Mouse (Mus musculus): ENCODE data around the gene Srp72.
"Not testable (repeated sequence)": the region's sequence is repeated elsewhere in the genome, so short reads cannot be mapped to it uniquely, and the experiment has no call there.

Srp72 gene

DNA sequence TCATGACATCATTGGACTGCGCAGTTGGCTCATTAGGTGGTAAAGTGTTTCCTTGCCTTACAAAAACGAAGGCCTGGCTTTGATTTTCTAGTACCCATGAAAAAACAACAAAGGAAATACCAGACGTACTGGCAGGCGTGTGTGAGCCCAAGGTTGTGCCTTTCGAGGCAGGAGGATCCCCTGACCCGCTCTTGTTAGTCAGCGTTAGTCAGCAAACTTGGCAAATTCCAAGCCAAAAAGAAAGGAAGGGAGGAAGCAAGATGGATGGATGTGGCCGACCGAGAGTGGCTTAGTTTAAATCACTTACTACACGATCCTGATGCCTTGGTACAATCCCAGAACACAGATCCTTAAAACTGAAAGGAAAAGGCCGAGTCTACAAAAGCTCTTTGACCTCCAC lies 11.9 kb upstream of the Srp72 start:
- CTCF ChIA-PET, result interaction anchor here (0.6 kb wide), 1 partner anchor 14 kb away, joined by 3 read pairs; no protein-coding TSS in a partner anchor

DNA sequence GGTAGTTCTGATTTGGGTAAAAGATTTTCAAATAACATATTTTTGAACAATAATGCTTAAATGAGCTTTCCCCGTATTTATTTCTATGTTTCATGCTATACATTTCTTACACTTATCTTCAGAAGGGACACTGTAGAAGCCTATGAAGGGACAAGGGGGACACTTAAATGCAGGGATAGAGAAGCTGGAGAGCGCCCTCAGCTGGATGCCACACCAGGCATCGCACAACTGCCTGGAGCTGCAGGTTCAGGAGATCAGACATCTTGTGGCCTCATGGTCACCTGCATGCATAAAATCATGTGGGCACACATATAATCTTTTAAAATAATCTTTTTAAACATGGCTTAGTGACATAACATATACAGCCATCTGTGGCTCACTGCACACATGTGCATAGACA lies 9.8 kb upstream of the Srp72 start:
- CTCF ChIA-PET, result interaction anchor here (0.7 kb wide), 1 partner anchor 216 kb away, joined by 8 read pairs; no protein-coding TSS in a partner anchor

DNA sequence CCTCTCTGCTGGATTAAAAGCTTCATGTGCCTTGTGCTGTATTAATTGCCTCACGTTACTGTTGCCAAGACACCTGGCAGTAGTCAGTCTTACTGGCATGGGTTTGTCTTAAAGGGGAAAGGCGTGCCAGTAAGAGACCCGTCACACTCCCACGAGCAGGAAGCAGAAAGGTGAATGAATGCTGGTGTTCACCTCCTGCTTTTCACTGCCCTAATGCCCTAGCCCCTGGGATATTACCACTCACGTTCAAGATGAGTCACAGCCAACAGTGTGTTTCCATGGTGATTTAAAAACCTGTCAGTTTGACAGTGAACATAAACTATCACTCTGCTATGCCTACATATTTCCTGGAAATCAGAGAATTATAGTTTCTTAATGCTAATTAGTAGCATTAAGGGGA lies 5.2 kb upstream of the Srp72 start:
- CTCF ChIA-PET, result no interaction called here

DNA sequence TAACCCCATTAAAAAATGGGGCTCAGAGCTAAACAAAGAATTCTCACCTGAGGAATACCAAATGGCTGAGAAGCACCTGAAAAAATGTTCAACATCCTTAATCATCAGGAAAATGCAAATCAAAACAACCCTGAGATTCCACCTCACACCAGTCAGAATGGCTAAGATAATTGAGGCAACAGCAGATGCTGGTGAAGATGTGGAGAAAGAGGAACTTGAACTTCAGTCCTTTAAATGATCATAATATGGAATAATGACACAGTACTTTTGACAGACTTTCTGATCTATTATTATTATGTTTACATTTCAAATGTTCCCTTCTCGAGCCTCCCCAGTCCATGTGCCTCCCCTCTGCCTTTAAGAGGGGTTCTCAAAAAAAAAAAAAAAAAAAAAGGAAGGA lies 3.4 kb upstream of the Srp72 start:
- CTCF ChIA-PET, result not testable (repeated sequence)

DNA sequence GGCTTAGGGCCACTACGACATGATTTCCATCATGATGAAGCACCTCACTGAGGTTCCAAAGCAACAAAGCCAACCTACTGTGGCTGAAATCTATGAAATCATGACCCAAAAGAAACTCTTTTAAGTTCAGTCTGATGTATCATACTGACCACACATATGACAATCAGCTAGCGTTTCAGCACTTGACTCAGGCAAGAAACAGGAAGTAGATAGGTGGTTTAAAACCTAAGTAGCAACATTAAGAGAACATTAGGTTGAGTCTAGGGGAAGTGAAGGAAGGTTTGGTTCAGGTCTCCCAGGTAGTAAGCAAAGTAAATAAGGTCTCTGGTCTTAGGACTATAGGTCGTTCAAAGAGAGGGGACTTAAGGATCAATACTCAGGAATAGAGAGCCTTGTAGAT lies 995 bp upstream of the Srp72 start:
- CTCF ChIA-PET, result interaction anchor here (0.9 kb wide), 1 partner anchor 19 kb away, joined by 3 read pairs; no protein-coding TSS in a partner anchor

DNA sequence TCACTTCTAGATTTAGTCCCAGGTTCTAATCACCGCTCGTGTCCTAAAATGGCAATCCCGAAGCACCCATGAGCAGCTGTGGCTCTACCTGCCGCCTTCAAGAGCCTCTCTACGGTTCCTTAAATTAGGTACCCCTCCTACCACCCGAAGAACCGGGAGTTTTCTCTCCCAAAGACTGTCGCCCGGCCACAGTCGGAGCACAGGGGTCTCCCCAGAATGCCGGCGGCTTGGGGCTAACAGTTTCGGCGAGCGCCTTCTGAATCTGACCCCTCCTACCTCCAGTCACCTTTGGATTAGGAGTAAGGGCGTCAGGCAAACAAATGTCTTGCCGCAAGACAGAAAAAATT lies 303 bp upstream of the Srp72 start:
- CTCF ChIA-PET, result no interaction called here

DNA sequence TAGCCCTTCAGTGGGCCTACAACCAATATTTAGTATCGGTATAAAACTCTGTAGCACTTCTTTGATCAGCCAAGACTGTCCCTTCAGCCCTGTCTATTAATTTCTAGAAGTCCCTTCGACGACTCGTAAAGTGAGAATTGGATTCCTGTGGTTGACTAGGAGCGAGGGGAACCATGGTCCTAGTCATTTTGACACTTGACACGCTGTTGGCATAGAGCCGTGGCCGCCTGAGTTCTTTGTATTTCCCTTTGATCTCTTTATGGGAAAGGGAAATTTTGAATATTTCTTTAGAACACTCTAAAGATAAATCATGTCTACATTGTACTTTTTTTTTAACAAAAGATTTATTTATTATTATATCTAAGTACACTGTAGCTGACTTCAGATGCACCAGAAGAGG lies 1.3 kb downstream of the Srp72 start:
- CTCF ChIA-PET, result no interaction called here

DNA sequence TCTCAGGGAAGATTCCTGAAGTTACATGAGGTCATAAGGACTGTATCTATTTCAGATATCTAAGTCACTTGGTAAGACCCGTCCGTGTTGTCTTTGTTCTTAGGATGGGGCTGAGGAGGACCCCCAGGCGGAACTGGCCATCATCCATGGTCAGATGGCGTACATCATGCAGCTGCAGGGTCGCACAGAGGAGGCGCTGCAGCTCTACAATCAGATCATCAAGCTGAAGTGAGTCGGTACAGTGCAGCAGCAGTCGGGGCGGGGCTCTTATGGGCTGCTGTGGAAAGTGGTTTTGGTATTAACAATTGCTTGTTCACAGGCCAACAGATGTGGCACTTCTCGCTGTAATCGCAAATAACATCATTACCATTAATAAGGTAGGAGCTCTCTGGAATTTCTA lies 9.5 kb downstream of the Srp72 start:
- CTCF ChIA-PET, result no interaction called here

DNA sequence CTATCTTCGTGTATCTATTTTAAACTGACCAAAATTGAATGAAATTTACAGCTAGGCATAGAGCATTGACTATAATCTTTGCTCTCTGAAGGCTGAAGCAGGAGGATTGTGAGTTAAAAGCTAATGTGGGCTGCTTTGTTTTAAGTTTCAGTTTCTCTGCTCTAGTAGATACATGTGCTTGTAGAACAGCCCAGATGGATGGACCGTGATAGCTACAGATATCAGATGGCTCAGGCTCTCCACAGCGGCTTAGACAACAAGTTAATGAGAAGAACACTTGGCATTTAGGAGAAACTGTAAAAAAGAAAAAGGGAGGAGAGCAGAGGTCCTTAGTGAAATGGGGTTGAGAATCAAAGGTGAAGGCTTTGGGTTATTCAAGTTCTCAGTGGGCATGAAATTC lies 16.3 kb downstream of the Srp72 start:
- CTCF ChIA-PET, result no interaction called here

DNA sequence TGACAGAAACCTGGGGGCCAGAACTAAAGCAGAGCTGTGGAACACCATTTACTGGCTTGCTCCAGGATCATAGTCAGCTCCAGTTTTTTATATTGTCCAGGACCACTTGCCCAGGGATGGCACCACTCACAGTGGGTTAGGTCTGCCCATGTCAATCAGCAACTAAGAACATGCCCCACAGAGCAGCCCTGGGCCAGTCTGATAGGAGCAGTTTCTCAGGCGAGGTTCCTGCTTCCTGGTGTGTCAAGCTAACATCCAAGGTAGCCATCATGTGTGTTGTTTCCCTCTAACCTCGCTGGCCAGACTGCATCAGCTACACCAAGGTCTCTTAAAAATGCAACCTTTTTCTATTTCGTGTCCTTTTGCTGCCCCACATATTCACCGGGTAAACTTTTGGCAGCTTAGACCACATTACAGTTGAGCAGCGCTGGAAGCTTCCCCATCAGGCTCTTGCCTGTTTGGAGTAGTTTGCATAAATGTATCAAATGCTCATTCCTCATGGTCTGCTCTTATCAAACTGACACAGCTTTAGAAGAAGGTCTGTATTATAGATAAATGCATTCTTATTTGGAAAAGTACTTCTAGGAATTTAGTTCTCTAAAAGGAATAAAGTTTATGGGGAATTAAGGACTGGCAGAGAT lies 18.8 kb downstream of the Srp72 start:
- CTCF ChIA-PET, result interaction anchor here (1.0 kb wide), 1 partner anchor 66 kb away, joined by 3 read pairs; no protein-coding TSS in a partner anchor

DNA sequence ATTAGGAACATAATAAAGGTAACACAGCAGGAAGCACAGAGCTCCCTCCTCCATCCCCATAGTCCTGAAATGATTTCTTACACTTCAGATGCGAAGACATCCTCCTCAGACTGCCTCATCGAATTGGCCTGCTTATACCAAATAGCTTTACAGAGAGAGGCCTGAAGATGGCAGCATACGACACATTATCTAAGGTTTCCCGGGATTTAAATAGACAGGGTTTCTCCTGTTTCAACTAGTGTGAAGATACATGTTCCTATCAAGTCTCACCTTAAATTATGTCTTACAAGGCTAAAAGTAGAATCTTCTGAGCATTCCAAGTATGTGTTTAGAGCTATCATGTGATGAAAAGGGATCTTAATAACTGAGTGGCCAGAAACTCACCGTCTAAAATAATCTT lies 23.9 kb downstream of the Srp72 start:
- CTCF ChIA-PET, result no interaction called here

DNA sequence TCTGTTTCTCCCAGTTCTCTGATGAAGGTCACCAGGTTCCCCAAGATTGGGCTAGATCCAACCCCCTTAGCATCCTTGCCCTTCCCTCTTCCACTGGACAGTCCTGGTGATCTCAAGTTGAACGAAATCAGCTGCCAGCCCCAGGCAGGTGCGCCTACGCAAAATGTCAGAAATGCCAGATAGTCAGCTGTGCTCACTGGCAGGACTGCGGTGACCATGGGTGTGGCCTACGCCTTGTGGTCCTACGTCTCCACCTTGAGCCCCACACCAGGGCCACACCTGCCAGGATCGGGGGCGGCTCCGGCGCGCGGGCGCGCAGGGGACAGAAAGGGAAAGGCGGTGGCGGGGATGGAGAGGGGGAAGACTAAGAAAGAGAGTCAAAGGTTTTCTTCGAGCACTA lies 26.7 kb downstream of the Srp72 start:
- CTCF ChIA-PET, result no interaction called here

DNA sequence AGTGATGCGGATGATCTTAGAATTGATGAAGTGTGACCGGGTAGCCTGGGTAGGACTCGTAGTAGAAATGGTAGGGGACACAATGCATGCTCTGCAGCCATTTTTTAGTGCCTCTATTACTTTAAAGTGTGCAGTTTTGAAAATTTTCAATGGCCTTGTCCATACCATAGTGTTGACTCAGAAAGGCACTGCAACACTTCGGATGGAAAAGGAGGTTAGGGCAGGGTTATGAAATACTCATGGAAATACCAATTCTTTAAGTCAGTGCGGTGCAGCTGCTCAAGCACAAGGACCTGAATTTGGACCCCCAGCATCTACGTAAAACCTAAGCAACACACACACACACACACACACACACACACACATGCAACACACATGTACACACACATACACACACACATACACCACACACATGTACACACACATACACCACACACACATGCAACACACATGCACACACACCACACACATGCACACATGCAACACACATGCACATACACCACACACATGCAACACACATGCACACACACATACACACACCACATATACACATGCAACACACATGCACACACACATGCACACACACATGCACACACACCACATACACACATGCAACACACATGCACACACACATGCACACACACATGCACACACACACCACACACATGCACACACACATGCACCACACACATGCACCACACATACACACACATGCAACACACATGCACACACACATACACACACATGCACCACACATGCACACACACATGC lies 29.8 kb downstream of the Srp72 start, which contains the start of gene Arl9:
Arl9 (plus strand) TSS at position 5 of the 771 bp plus-strand sequence.
- CTCF ChIA-PET, result no interaction called here

DNA sequence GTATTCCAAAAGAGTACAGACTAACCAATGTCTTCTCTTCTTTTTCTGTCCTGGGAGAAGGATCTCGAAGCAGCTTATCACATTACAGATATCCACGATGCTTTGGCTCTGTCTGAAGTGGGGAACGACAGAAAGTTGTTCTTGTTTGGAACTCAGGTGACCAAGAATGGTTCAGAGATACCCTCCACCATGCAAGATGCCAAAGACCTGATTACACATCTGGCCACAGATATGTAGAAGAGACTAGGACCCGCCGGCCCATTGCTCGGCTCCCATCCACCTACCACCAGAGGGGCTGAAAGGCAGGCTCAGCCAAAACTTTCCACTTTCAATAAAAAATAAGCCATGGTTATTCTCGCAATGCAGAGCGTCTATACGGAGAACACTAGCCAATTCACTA lies 35.9 kb downstream of the Srp72 start:
- CTCF ChIA-PET, result no interaction called here

DNA sequence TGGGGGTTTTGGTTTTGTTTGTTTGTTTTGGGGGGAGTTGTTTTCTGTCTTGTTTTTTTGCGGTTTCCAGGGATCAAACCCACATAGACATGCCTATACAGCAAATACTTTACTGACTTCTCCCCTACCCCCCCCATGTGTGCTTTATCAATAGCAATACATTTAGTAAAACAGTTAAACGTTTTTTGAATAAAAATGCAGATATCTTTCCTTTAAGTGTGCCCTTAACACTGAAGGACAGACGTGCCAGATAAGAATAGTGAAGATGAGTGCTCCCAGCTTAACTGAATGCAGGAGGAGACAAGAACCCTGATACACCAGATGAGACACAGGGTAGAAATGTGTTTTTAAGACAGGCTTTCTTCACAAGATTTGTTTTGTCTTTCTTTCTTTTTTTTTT lies 36.6 kb downstream of the Srp72 start:
- CTCF ChIA-PET, result no interaction called here

DNA sequence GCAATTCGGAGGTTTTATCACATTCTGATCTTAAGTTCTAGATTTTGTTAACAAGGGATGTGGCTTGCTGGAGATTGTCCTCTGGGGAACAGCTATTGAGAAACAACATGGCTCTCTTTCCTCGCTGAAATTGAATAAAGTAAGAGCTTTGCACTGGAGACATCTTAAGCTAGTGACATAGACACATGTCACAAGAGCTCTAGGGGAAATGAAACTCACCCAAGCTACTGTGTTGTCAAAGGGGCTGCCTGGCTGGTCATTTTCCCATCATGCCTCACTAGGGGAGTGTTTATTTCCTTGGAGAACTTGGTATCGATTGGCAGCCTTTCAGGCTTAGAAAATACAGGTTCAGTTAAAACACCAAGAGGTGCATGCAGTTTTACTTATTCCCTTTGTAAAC lies 38.7 kb downstream of the Srp72 start:
- CTCF ChIA-PET, result interaction anchor here (0.6 kb wide), 1 partner anchor 27 kb away, joined by 10 read pairs; no protein-coding TSS in a partner anchor

DNA sequence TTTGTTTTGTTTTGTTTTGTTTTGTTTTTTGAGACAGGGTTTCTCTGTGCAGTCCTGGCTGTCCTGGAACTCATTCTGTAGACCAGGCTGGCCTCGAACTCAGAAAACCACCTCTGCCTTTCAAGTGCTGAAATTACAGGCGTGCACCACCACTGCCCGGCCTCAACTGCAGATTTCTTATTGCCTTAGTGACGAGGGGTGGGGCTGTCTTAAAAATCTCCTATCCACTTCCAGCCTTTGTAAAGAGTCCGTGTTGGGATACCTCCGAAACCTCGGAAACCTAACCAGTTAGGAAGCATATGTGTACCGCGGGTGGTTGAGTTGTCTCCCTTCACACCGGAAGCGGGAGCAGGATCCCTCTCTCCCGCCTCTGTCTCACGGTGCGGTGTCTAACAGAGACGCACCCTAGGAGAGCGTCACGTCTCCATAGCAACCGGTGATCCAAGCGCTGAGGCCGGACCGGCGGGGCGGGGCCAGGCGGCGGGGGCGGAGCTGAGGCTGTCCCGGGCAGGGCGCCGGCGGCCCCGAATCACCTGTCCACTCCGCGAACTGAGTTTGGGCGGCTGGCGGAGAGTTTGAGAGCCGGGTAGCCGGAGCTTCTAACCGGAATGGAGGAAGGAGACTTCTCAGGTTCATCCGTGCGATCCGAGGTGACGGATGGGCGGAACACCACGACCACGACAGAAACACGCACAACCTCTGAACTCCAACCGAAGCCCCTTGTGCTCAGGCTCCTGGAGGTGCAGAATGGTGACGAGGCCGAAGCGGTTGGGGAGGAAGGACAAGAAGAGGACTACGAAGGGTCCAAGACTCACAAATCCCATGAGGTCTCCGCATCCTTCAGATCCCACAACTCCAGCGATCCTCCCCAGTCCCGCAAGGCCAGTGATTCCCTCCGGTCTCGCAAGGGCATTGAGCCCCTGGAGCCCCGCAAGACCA lies 41.3 kb downstream of the Srp72 start, which contains the start of gene Thegl:
Thegl (plus strand) TSS at position 480 of the 939 bp plus-strand sequence.
- CTCF ChIA-PET, result no interaction called here

DNA sequence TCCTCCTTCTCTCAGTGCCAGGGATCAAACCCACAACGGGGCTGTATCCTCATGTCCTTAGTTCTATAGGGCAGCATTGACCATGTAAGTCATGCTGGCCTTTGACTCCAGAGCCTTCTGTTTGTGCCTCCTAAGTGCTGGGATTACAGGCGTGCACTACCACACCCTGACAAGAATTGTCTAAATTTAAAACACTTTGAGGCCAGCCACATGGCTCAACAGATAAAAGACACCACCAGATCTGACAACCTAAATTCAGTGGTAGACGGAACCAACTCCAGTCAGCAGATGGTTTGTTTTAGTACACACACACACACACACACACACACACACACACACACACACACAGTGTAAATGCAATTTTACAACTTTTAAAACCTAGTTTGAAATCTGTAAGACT lies 53.6 kb downstream of the Srp72 start:
- CTCF ChIA-PET, result no interaction called here

DNA sequence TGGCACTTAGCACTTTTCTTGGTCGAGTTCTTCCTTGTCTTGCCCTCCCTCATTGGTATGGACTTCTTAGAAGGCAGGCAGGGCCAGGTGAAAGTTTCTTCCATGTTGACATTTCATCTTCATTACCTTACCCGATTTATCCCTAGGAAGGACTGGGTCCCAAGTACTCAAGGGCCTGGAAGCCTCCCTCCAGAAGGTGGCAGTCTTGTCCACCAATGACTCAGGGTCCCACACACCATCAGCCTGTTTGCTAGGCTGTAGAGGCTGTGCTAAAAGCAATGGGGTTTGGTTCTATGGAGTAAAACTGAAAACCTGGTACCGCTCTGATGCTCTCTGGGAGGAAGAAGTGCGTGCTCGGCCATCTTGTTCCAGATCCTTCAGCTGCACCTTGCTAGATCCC lies 55.3 kb downstream of the Srp72 start:
- CTCF ChIA-PET, result no interaction called here

DNA sequence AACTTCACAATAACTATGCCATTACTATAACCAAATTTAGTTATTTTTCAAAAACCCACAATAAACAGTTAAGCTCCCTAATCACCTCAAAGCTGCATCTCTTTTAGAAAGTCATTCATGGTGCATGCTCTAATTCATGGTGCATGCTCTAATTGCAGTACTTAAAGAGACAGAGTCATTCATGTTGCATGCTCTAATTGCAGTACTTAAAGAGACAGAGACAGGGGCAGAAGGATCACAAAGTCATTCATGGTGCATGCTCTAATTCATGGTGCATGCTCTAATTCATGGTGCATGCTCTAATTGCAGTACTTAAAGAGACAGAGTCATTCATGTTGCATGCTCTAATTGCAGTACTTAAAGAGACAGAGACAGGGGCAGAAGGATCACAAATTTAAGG lies 60.6 kb downstream of the Srp72 start:
- CTCF ChIA-PET, result not testable (repeated sequence)

DNA sequence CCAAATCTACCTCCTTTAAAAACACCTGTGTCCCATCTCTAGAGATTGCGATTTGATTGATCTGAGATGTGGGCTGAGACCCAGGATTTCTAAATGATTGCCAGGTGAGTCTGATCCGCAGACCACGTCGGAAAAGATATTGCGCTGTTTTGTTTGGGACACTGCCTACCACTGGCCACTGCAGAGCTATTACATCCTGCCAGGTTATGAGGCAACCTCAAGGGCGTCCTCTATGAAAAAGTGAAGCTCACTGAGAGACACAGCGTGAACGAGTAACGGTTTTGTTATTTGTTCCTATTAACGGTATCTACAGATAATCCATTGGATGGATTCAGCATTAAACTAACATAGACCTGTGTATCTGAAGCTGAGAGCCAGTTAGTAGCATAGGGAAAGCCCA lies 64.0 kb downstream of the Srp72 start:
- CTCF ChIA-PET, result no interaction called here

DNA sequence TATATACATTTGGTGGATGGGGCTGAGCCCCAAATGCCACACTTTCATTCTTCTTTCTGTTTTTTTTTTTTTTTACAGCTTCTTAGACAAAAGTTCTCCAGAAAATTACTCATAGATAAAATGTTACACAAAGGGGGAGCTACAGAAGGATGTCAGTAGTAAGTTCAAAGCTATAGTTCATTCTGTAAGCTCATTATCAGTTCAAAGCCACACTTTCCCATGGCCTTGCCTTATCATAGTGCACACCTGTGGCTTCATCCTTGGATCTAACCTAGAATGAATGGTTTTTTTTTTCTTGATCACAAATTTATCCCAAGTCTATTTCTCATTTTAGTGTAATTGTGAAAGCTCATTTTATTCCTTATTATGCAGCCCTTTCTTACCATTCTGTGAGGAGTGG lies 64.9 kb downstream of the Srp72 start:
- CTCF ChIA-PET, result no interaction called here

Data from spleen, embryonic (tissue).